Mouse (Mus musculus): ENCODE data around the gene Akirin1. TPM values are rescaled to one million over a fixed set of nuclear protein-coding genes. Genes with fewer than 3 reads are reported as not detected.

Gene Akirin1
- polyA plus RNA-seq, 1 experiment from 2014 or later, result 78.8 TPM

Other genes starting within 250 kb of the Akirin1 start
- gene Macf1, start 66.0 kb downstream of the Akirin1 start, polyA plus RNA-seq (2015; fragmentation: Nextera tagmentation; extraction: Ambion mirVana), result 73.5 and 76.0 TPM in 2 replicates
- 379 and 398 TPM in 2 replicates for gene Ndufs5, start 32.1 kb downstream of the Akirin1 start, polyA plus RNA-seq (2015; fragmentation: Nextera tagmentation; extraction: Ambion mirVana)
- gene Rhbdl2, start 37.5 kb upstream of the Akirin1 start, polyA plus RNA-seq (2015; fragmentation: Nextera tagmentation; extraction: Ambion mirVana), result 0.92 and 1.2 TPM in 2 replicates
- 0.08 and 0.24 TPM in 2 replicates for gene 4933427I04Rik, start 109.3 kb upstream of the Akirin1 start, polyA plus RNA-seq (2015; fragmentation: Nextera tagmentation; extraction: Ambion mirVana)
- 32.7 and 37.5 TPM in 2 replicates for gene Mycbp, start 154.5 kb upstream of the Akirin1 start, polyA plus RNA-seq (2015; fragmentation: Nextera tagmentation; extraction: Ambion mirVana)
- 46.4 and 54.8 TPM in 2 replicates for gene Rragc, start 167.1 kb upstream of the Akirin1 start, polyA plus RNA-seq (2015; fragmentation: Nextera tagmentation; extraction: Ambion mirVana)
- gene 4930535I16Rik, start 167.7 kb upstream of the Akirin1 start, polyA plus RNA-seq (2015; fragmentation: Nextera tagmentation; extraction: Ambion mirVana), result not detected in 2 replicates

All from forebrain, embryonic 15.5 days (tissue).